Mouse (Mus musculus): ENCODE results near the gene Vamp8. TPM values are rescaled to one million over a fixed set of nuclear protein-coding genes. Genes with fewer than 3 reads are reported as not detected.

Gene Vamp8
- total and polyA plus RNA-seq, 2 experiments from 2014 or later, result 17.4 to 39.6 TPM

DNA sequence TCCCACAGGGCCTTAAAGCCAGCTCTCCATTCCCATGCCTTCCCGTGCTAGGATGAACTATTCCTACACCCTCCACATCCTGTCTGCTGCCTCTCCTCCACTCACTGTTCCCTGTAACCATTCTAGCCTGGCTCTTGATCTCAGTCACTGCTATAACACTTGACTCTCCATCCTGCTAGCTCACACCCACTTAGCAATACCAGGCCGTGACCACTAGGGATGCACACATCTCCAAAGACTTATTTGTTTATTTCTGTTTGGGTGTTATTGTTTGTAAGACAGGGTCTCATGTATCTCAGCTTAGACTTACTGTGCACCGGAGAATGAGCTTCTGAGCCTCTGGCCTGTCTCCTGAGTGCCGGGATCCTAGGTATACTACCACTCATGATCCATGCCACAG, 20.9 kb downstream of the Vamp8 start:
- Histone ChIP-seq H3K36me3 (ENCODE audit: insufficient read depth, low read length) (no peaks in the 10 kb centered on the region), H3K4me1 (ENCODE audit: insufficient read depth, low read length) (no peaks in the 10 kb centered on the region), H3K4me3 (ENCODE audit: low read length) (no peak overlapping the region), H3K4me2 (ENCODE audit: low read depth, low read length) (no peak overlapping the region), H3K27ac (no peak overlapping the region), H3K9me3 (ENCODE audit: low read length) (no peaks in the 10 kb centered on the region), H3K27me3 (ENCODE audit: insufficient read depth, low read length) (no peaks in the 10 kb centered on the region), H3K9ac (replicated peaks; ENCODE audit: low read length) (no peak overlapping the region)
- DNase-seq (ENCODE audit: low spot score), result no peak
- WGBS, result 86% methylated on average over 4 of the region's 4 CpGs
- ATAC-seq, result no peak
- peak; percentile 30; the same call in 1 of the 2 replicates for TF ChIP-seq CTCF (IDR thresholded peaks at IDR 0.05; ENCODE audit: low read depth)

- TF ChIP-seq CTCF (IDR thresholded peaks at IDR 0.05; ENCODE audit: low read depth), result no peak
- H3K4me1 ChIP-seq (ENCODE audit: insufficient read depth, low read length), result no peaks in the 10 kb centered on the region
- no peak overlapping the region for H3K4me2 ChIP-seq (ENCODE audit: low read depth, low read length)
- WGBS, result 77% methylated on average over 4 of the region's 4 CpGs
- no peaks in the 10 kb centered on the region for H3K9me3 ChIP-seq (ENCODE audit: low read length)
- no peaks in the 10 kb centered on the region for H3K27me3 ChIP-seq (ENCODE audit: insufficient read depth, low read length)
- no peak overlapping the region for H3K4me3 ChIP-seq (ENCODE audit: low read length)
- no peak overlapping the region for H3K27ac ChIP-seq
- no peak overlapping the region for H3K9ac ChIP-seq (replicated peaks; ENCODE audit: low read length)
- no peak for ATAC-seq
- DNase-seq (ENCODE audit: low spot score), result no peak
- H3K36me3 ChIP-seq (ENCODE audit: insufficient read depth, low read length), result no peaks in the 10 kb centered on the region
These were observed 23.0 kb downstream of the Vamp8 start for GRCm38 (mm10) chr6:72367460-72367974.

DNA sequence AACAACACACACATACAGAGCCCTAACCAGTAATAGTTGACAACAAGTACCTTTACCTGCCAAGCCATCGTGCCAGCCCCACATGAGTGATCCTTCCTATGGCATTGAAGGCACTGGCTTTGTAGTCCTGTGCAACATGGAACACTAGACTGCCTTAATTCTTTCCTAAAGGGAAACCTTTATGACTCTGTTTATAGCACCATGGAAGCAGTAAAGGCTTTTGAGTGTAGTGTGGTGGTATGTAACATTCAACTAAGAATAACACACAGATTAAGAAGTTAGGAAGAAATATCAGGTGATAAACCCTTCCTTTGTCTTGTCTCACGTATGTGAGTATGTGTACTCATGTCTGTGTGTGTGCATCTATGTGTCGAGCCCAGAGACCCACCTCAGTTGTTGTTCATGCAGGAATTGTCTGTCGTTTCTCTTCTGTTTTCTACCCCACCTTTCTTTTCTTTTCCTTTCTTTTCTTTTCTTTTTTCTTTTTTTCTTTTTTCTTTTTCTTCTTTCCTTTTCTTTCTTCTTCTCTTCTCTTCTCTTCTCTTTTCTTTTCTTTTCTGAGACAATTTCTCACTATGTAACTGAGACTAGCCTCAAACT, 23.6 kb downstream of the Vamp8 start, which contains the start of gene Rnf181:
Gene Rnf181, minus strand, starts transcription at position 113 of the 600 bp plus-strand sequence.
- H3K9ac ChIP-seq (replicated peaks; ENCODE audit: low read length), result no peak within 1 kb of the TSS
- H3K9me3 ChIP-seq (ENCODE audit: low read length), result no peaks in the 10 kb centered on the region
- 79% methylated on average over 4 of the region's 4 CpGs for WGBS
- no peak within 1 kb of the TSS for H3K27ac ChIP-seq
- H3K4me1 ChIP-seq (ENCODE audit: insufficient read depth, low read length), result no peaks in the 10 kb centered on the region
- no peak within 1 kb of the TSS for H3K4me3 ChIP-seq (ENCODE audit: low read length)
- no peaks in the 10 kb centered on the region for H3K36me3 ChIP-seq (ENCODE audit: insufficient read depth, low read length)
- ATAC-seq (no peak), DNase-seq (ENCODE audit: low spot score) (no peak)
- no peak within 1 kb of the TSS for H3K4me2 ChIP-seq (ENCODE audit: low read depth, low read length)
- TF ChIP-seq CTCF (IDR thresholded peaks at IDR 0.05; ENCODE audit: low read depth), result no peak
- no peaks in the 10 kb centered on the region for H3K27me3 ChIP-seq (ENCODE audit: insufficient read depth, low read length)

- no peak for ATAC-seq
- WGBS, result 54% methylated on average over 3 of the region's 3 CpGs
- Histone ChIP-seq H3K27me3 (ENCODE audit: insufficient read depth, low read length) (no peaks in the 10 kb centered on the region), H3K4me3 (ENCODE audit: low read length) (no peak overlapping the region), H3K4me2 (ENCODE audit: low read depth, low read length) (no peak overlapping the region), H3K9ac (replicated peaks; ENCODE audit: low read length) (no peak overlapping the region), H3K4me1 (ENCODE audit: insufficient read depth, low read length) (peaks cover 5% of the 10 kb centered on the region), H3K27ac (no peak overlapping the region), H3K9me3 (ENCODE audit: low read length) (no peaks in the 10 kb centered on the region), H3K36me3 (ENCODE audit: insufficient read depth, low read length) (no peaks in the 10 kb centered on the region)
- no peak for TF ChIP-seq CTCF (IDR thresholded peaks at IDR 0.05; ENCODE audit: low read depth)
- no peak for DNase-seq (ENCODE audit: low spot score)
These were observed 24.2 kb downstream of the Vamp8 start for GRCm38 (mm10) chr6:72366304-72366703.

- no peak overlapping the region for H3K4me2 ChIP-seq (ENCODE audit: low read depth, low read length)
- no peak for TF ChIP-seq CTCF (IDR thresholded peaks at IDR 0.05; ENCODE audit: low read depth)
- no peak overlapping the region for H3K4me3 ChIP-seq (ENCODE audit: low read length)
- ATAC-seq (no peak), DNase-seq (ENCODE audit: low spot score) (no peak)
- no peak overlapping the region for H3K27ac ChIP-seq
- H3K4me1 ChIP-seq (ENCODE audit: insufficient read depth, low read length), result peaks cover 9% of the 10 kb centered on the region
- no peaks in the 10 kb centered on the region for H3K27me3 ChIP-seq (ENCODE audit: insufficient read depth, low read length)
- H3K9me3 ChIP-seq (ENCODE audit: low read length), result no peaks in the 10 kb centered on the region
- H3K9ac ChIP-seq (replicated peaks; ENCODE audit: low read length), result no peak overlapping the region
- peaks cover 2% of the 10 kb centered on the region; the same call in 1 of the 2 replicates for H3K36me3 ChIP-seq (ENCODE audit: insufficient read depth, low read length)
- WGBS, result 67% methylated on average over 6 of the region's 6 CpGs
These were observed 25.5 kb downstream of the Vamp8 start for GRCm38 (mm10) chr6:72364985-72365384.

DNA sequence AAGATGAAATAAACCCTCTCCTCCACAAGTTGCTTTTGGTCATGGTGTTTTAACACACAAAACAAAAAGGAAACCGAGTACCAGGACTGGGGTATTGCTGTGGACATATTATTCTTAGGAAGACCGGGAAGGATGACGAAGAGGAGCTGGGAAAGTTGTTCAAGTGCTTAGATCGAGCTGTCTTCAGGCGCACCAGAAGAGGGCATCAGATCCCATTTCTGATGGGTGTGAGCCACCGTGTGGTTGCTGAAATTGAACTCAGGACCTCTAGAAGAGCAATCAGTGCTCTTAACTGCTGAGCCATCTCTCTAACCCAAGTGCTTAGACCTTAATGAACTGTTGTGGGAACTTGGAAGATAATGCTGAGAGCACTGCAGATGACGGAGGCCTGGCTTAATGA, 26.5 kb downstream of the Vamp8 start:
- H3K36me3 ChIP-seq (ENCODE audit: insufficient read depth, low read length), result peaks cover 12% of the 10 kb centered on the region
- WGBS, result 52% methylated on average over 7 of the region's 7 CpGs

More for the DNA sequence above, 26.5 kb downstream of the Vamp8 start:
- Histone ChIP-seq H3K4me1 (ENCODE audit: insufficient read depth, low read length) (peaks cover 9% of the 10 kb centered on the region), H3K4me2 (ENCODE audit: low read depth, low read length) (no peak overlapping the region), H3K9me3 (ENCODE audit: low read length) (no peaks in the 10 kb centered on the region), H3K27me3 (ENCODE audit: insufficient read depth, low read length) (no peaks in the 10 kb centered on the region), H3K9ac (replicated peaks; ENCODE audit: low read length) (no peak overlapping the region), H3K4me3 (ENCODE audit: low read length) (no peak overlapping the region), H3K27ac (no peak overlapping the region)
- DNase-seq (ENCODE audit: low spot score) (no peak), ATAC-seq (no peak)
- TF ChIP-seq CTCF (IDR thresholded peaks at IDR 0.05; ENCODE audit: low read depth), result no peak
